24 mouse cellular contexts compared by ENCODE assay signal in genomic region chr6:134611896-134612295, GRCm38 (mm10). TPM values are rescaled to one million over a fixed set of nuclear protein-coding genes. Genes with fewer than 3 reads are reported as not detected.
DNase-seq lines count a peak whose midpoint lies in the region; ATAC-seq and TF ChIP-seq lines count a peak whose summit lies in the region.
"Had no signal": no experiment of that assay in that cellular context is flagged by ENCODE, and none has a peak within 500 bp of the region (broad histone marks: within the 10 kb centered on the region; RNA-seq: fewer than 3 reads in every experiment).

No protein-coding gene starts in this region.

- no peak for ATAC-seq in intestine, postnatal 0 days
- ATAC-seq: forebrain, embryonic 13.5 days; hindbrain, embryonic 16.5 days; liver, embryonic 12.5 days; Patski had no signal

- H3K4me3 ChIP-seq in cerebellum, adult 2 months (replicated peaks; ENCODE audit: insufficient read depth, low read depth, low read length): peak overlapping the region; percentile 3
- H3K4me3 ChIP-seq in intestine, postnatal 0 days (ENCODE audit: low read depth, low read length): no peak overlapping the region
- H3K4me3 ChIP-seq: forebrain, embryonic 13.5 days; hindbrain, embryonic 10.5 days; limb, embryonic 13.5 days; liver, embryonic 12.5 days; neural tube, embryonic 15.5 days had no signal

- no peak for TF ChIP-seq POLR2A in cerebellum, adult 2 months (IDR thresholded peaks at IDR 0.05; ENCODE audit: borderline replicate concordance, insufficient read depth, low read length)

- no peaks in the 10 kb centered on the region for H3K9me3 ChIP-seq in intestine, postnatal 0 days (ENCODE audit: control insufficient read depth)
- H3K9me3 ChIP-seq: forebrain, embryonic 13.5 days; hindbrain, embryonic 10.5 days; limb, embryonic 13.5 days; liver, embryonic 12.5 days; neural tube, embryonic 15.5 days had no signal

- intact Hi-C loops in left cerebral cortex, postnatal 4 days (cut with DNase I): no loop called here

- WGBS in cerebellum, adult 2 months: 32% methylated on average over 13 of the region's 13 CpGs
- WGBS in intestine, postnatal 0 days: 49% methylated on average over 13 of the region's 13 CpGs

- no peaks in the 10 kb centered on the region for H3K4me1 ChIP-seq in cerebellum, adult 2 months (ENCODE audit: control insufficient read depth, insufficient read depth, low read length)
- no peaks in the 10 kb centered on the region for H3K4me1 ChIP-seq in intestine, postnatal 0 days (replicated peaks; ENCODE audit: control insufficient read depth, insufficient read depth, low read length)

- no peak overlapping the region for H3K27ac ChIP-seq in cerebellum, adult 2 months (ENCODE audit: insufficient read depth, low read length)
- H3K27ac ChIP-seq in intestine, postnatal 0 days (ENCODE audit: low read depth, low read length): no peak overlapping the region
- H3K27ac ChIP-seq: forebrain, embryonic 13.5 days; hindbrain, embryonic 10.5 days; kidney, postnatal 0 days; limb, embryonic 13.5 days; liver, embryonic 12.5 days; neural tube, embryonic 15.5 days had no signal

- DNase-seq in cerebellum, adult 2 months: peak; percentile 23 to 26
- DNase-seq in cerebellum, adult 11-12 months: no peak
- peak; percentile 13 for DNase-seq in left cerebral cortex, postnatal 4 days
- no peak for DNase-seq in left cerebral cortex, adult 11 months (ENCODE audit: low spot score)
- no peak for DNase-seq in thymus, postnatal 0 days (ENCODE audit: low spot score)
- DNase-seq in spleen, postnatal 14 days (ENCODE audit: low spot score in 2 of 2): no peak
- DNase-seq: adrenal gland, postnatal 36 days; gastrocnemius, postnatal 10 days; heart, postnatal 10 days; kidney, adult 11 months; lung, adult 18-20 months; lung, postnatal 10 days; thymus, postnatal 36 days had no signal

- no peaks in the 10 kb centered on the region for H3K27me3 ChIP-seq in cerebellum, adult 2 months (ENCODE audit: control insufficient read depth, insufficient read depth, low read length)
- H3K27me3 ChIP-seq in intestine, postnatal 0 days (replicated peaks; ENCODE audit: control insufficient read depth, insufficient read depth, low read length): no peaks in the 10 kb centered on the region
- H3K27me3 ChIP-seq: forebrain, embryonic 13.5 days; limb, embryonic 13.5 days; liver, embryonic 12.5 days; neural tube, embryonic 15.5 days; Patski had no signal

- H3K4me2 ChIP-seq in intestine, postnatal 0 days (replicated peaks; ENCODE audit: low read depth): peak overlapping the region; percentile 35; the same call in 1 of the 2 replicates
- H3K4me2 ChIP-seq: forebrain, embryonic 13.5 days; heart, embryonic 11.5 days; limb, embryonic 13.5 days; liver, embryonic 12.5 days; midbrain, embryonic 11.5 days; neural tube, embryonic 15.5 days had no signal

- H3K9ac ChIP-seq in intestine, postnatal 0 days (ENCODE audit: low read depth, low read length): no peak overlapping the region
- H3K9ac ChIP-seq: forebrain, embryonic 13.5 days; limb, embryonic 13.5 days; liver, embryonic 12.5 days; neural tube, embryonic 15.5 days had no signal

- no peaks in the 10 kb centered on the region for H3K36me3 ChIP-seq in intestine, postnatal 0 days (ENCODE audit: control insufficient read depth, insufficient read depth)
- H3K36me3 ChIP-seq: hindbrain, embryonic 10.5 days; limb, embryonic 13.5 days; liver, embryonic 12.5 days; neural tube, embryonic 15.5 days had no signal

- TF ChIP-seq CTCF in cerebellum, adult 2 months (IDR thresholded peaks at IDR 0.05; ENCODE audit: borderline replicate concordance, insufficient read depth, low read depth, low read length): no peak
- no peak for TF ChIP-seq CTCF in intestine, postnatal 0 days (IDR thresholded peaks at IDR 0.05; ENCODE audit: low read depth)

RNA-seq across cellular contexts. Expression of gene Mansc1, which starts 20.4 kb away (rescaled TPM):
- 8.5 and 9.1 TPM in 2 replicates for polyA plus RNA-seq in cerebellum, adult 2 months (2012; rRNA removed)
- 1 to 10 TPM; 1.7 to 2.0 TPM for total RNA-seq in left cerebral cortex, postnatal 4 days (2021)
- polyA plus RNA-seq in intestine, postnatal 0 days (2015; fragmentation: Nextera tagmentation; extraction: Ambion mirVana): 5.8 and 6.5 TPM in 2 replicates
- polyA plus RNA-seq in thymus, postnatal 0 days (2015; fragmentation: Nextera tagmentation; extraction: Ambion mirVana): 3.4 and 3.8 TPM in 2 replicates
- polyA plus RNA-seq: Patski had no signal

RNA-seq across cellular contexts. Expression of gene Borcs5, which starts 27.4 kb away (rescaled TPM):
- 38.1 and 39.9 TPM in 2 replicates for polyA plus RNA-seq in cerebellum, adult 2 months (2012; rRNA removed)
- total RNA-seq in left cerebral cortex, postnatal 4 days (2021): 10 to 100 TPM; 19.0 to 21.3 TPM
- polyA plus RNA-seq in intestine, postnatal 0 days (2015; fragmentation: Nextera tagmentation; extraction: Ambion mirVana): 13.5 and 15.1 TPM in 2 replicates
- polyA plus RNA-seq in thymus, postnatal 0 days (2015; fragmentation: Nextera tagmentation; extraction: Ambion mirVana): 27.1 and 27.6 TPM in 2 replicates

RNA-seq across cellular contexts. Expression of gene Lrp6, which starts 45.1 kb away (rescaled TPM):
- 26.1 and 28.0 TPM in 2 replicates for polyA plus RNA-seq in cerebellum, adult 2 months (2012; rRNA removed)
- 10 to 100 TPM; 50.1 to 51.5 TPM for total RNA-seq in left cerebral cortex, postnatal 4 days (2021)
- polyA plus RNA-seq in intestine, postnatal 0 days (2015; fragmentation: Nextera tagmentation; extraction: Ambion mirVana): 11.6 and 12.4 TPM in 2 replicates
- 20.0 and 22.0 TPM in 2 replicates for polyA plus RNA-seq in thymus, postnatal 0 days (2015; fragmentation: Nextera tagmentation; extraction: Ambion mirVana)

Comparison
In these comparisons a context has a peak if more than half of its experiments do, and no peak if none do; other contexts are left out.
1. DNase-seq: peak in cerebellum, adult 2 months (2 of 2) and left cerebral cortex, postnatal 4 days (single experiment); none in cerebellum, adult 11-12 months (single experiment), left cerebral cortex, adult 11 months (single experiment), thymus, postnatal 0 days (single experiment) and spleen, postnatal 14 days (0 of 2).